Comparison of ENCODE assay signal across 9 mouse cellular contexts in genomic region chr9:106254001-106254400, GRCm38 (mm10).
"Had no signal": no experiment of that assay in that cellular context is flagged by ENCODE, and none has a peak within 500 bp of the region (broad histone marks: within the 10 kb centered on the region; RNA-seq: fewer than 3 reads in every experiment).

No protein-coding gene starts in this region.

- DNase-seq: kidney, adult 9 months; kidney, postnatal 36 days; layer of hippocampus, adult 9-11 months; layer of hippocampus, postnatal 36 days; lung, postnatal 4 days; midbrain, embryonic 14.5 days; right cerebral cortex, adult 18-20 months; right cerebral cortex, postnatal 25 days; thymus, postnatal 4 days had no signal
